Mouse (Mus musculus): ENCODE results near the gene Arhgap25. TPM values are rescaled to one million over a fixed set of nuclear protein-coding genes. Genes with fewer than 3 reads are reported as not detected.

Gene Arhgap25
- 0.66 TPM for polyA plus RNA-seq (2014; fragmentation: Illumina TruSeq; extraction: RNeasy Lipid Tissue Mini Kit (QIAGEN cat#74804); ENCODE audit: low read depth, low replicate concordance)

GRCm38 (mm10) chr6:87532953-87533710 lies at the start of gene Arhgap25:
Gene Arhgap25, minus strand, starts transcription at chr6:87533259.

GRCm38 (mm10) chr6:87428487-87429044 lies 104.5 kb downstream of the Arhgap25 start, which contains the start of gene Bmp10:
Gene Bmp10, plus strand, starts transcription at chr6:87428994.

Other genes starting within 250 kb of the Arhgap25 start
- gene Antxr1, start 197.4 kb downstream of the Arhgap25 start, polyA plus RNA-seq (2014; fragmentation: Illumina TruSeq; extraction: RNeasy Lipid Tissue Mini Kit (QIAGEN cat#74804); ENCODE audit: low read depth, low replicate concordance): 37.9 TPM
- gene Gkn1, start 182.3 kb downstream of the Arhgap25 start, polyA plus RNA-seq (2014; fragmentation: Illumina TruSeq; extraction: RNeasy Lipid Tissue Mini Kit (QIAGEN cat#74804); ENCODE audit: low read depth, low replicate concordance): not detected
- not detected for gene Gkn2, start 159.9 kb downstream of the Arhgap25 start, polyA plus RNA-seq (2014; fragmentation: Illumina TruSeq; extraction: RNeasy Lipid Tissue Mini Kit (QIAGEN cat#74804); ENCODE audit: low read depth, low replicate concordance)
- gene Gkn3, start 144.3 kb downstream of the Arhgap25 start, polyA plus RNA-seq (2014; fragmentation: Illumina TruSeq; extraction: RNeasy Lipid Tissue Mini Kit (QIAGEN cat#74804); ENCODE audit: low read depth, low replicate concordance): not detected
- not detected for gene Bmp10, start 104.3 kb downstream of the Arhgap25 start, polyA plus RNA-seq (2014; fragmentation: Illumina TruSeq; extraction: RNeasy Lipid Tissue Mini Kit (QIAGEN cat#74804); ENCODE audit: low read depth, low replicate concordance)
- gene Prokr1, start 57.5 kb upstream of the Arhgap25 start, polyA plus RNA-seq (2014; fragmentation: Illumina TruSeq; extraction: RNeasy Lipid Tissue Mini Kit (QIAGEN cat#74804); ENCODE audit: low read depth, low replicate concordance): 0.85 TPM
- gene Aplf, start 138.9 kb upstream of the Arhgap25 start, polyA plus RNA-seq (2014; fragmentation: Illumina TruSeq; extraction: RNeasy Lipid Tissue Mini Kit (QIAGEN cat#74804); ENCODE audit: low read depth, low replicate concordance): 13.8 TPM
- gene Efcc1, start 197.6 kb upstream of the Arhgap25 start, polyA plus RNA-seq (2014; fragmentation: Illumina TruSeq; extraction: RNeasy Lipid Tissue Mini Kit (QIAGEN cat#74804); ENCODE audit: low read depth, low replicate concordance): not detected
- not detected for gene Gp9, start 244.8 kb upstream of the Arhgap25 start, polyA plus RNA-seq (2014; fragmentation: Illumina TruSeq; extraction: RNeasy Lipid Tissue Mini Kit (QIAGEN cat#74804); ENCODE audit: low read depth, low replicate concordance)

Data from sigmoid colon, adult 10 weeks (tissue).